Mouse (Mus musculus): ENCODE data around the gene Gm20388.

The Gm20388 gene

GRCm38 (mm10) chr8:120505082-120505511, 594.5 kb downstream of the Gm20388 start:
- DNase-seq: no peak

- DNase-seq: no peak
These were observed 595.1 kb downstream of the Gm20388 start for GRCm38 (mm10) chr8:120505619-120506310.

- no peak for DNase-seq
These were observed 595.9 kb downstream of the Gm20388 start for GRCm38 (mm10) chr8:120506562-120506961.

- DNase-seq: no peak
These were observed 596.6 kb downstream of the Gm20388 start for GRCm38 (mm10) chr8:120507290-120507689.

- peak; percentile 53 for DNase-seq
These were observed 598.7 kb downstream of the Gm20388 start for GRCm38 (mm10) chr8:120509136-120510034.

- no peak for DNase-seq
These were observed 599.4 kb downstream of the Gm20388 start for GRCm38 (mm10) chr8:120510035-120510416.

- DNase-seq: no peak
These were observed 600.3 kb downstream of the Gm20388 start for GRCm38 (mm10) chr8:120510863-120511457.

GRCm38 (mm10) chr8:120511737-120512136, 601.1 kb downstream of the Gm20388 start:
- no peak for DNase-seq

- DNase-seq: no peak
These were observed 601.7 kb downstream of the Gm20388 start for GRCm38 (mm10) chr8:120512326-120512725.

GRCm38 (mm10) chr8:120513145-120513544, 602.5 kb downstream of the Gm20388 start:
- no peak for DNase-seq

- no peak for DNase-seq
These were observed 603.2 kb downstream of the Gm20388 start for GRCm38 (mm10) chr8:120513638-120514461.

- no peak for DNase-seq
These were observed 604.6 kb downstream of the Gm20388 start for GRCm38 (mm10) chr8:120515214-120515613.

- DNase-seq: no peak
These were observed 605.0 kb downstream of the Gm20388 start for GRCm38 (mm10) chr8:120515650-120516049.

GRCm38 (mm10) chr8:120516182-120516755, 605.6 kb downstream of the Gm20388 start:
- peak; percentile 56 for DNase-seq

GRCm38 (mm10) chr8:120517666-120518410, 607.2 kb downstream of the Gm20388 start:
- DNase-seq: no peak

- DNase-seq: no peak
These were observed 608.3 kb downstream of the Gm20388 start for GRCm38 (mm10) chr8:120518736-120519534.

- DNase-seq: no peak
These were observed 609.6 kb downstream of the Gm20388 start for GRCm38 (mm10) chr8:120520287-120520686.

- DNase-seq: peak; percentile 43
These were observed 610.3 kb downstream of the Gm20388 start for GRCm38 (mm10) chr8:120520707-120521590.

- no peak for DNase-seq
These were observed 610.9 kb downstream of the Gm20388 start for GRCm38 (mm10) chr8:120521591-120521965.

GRCm38 (mm10) chr8:120523641-120524040, 613.0 kb downstream of the Gm20388 start:
- no peak for DNase-seq
